Mouse (Mus musculus): ENCODE data around the gene Rbm39. TPM values are rescaled to one million over a fixed set of nuclear protein-coding genes. Genes with fewer than 3 reads are reported as not detected.

Rbm39 gene
- total RNA-seq, 2 experiments from 2014 or later: 286 to 394 TPM

GRCm38 (mm10) chr2:156110627-156111357 is 69.2 kb downstream of the Rbm39 start:
- peak; percentile 18 for DNase-seq

Other genes with a start within 250 kb of the Rbm39 start
- gene Uqcc1, start 249.9 kb downstream of the Rbm39 start, total RNA-seq (2021): 100 to 1,000 TPM; 126 to 179 TPM
- not detected for gene Gm15557, start 239.5 kb downstream of the Rbm39 start, total RNA-seq (2021)
- 1 to 10 TPM; 1.6 to 3.5 TPM for gene Gdf5, start 234.9 kb downstream of the Rbm39 start, total RNA-seq (2021)
- gene Cep250, start 223.8 kb downstream of the Rbm39 start, total RNA-seq (2021): 10 to 100 TPM; 12.9 to 17.0 TPM
- gene 6430550D23Rik, start 172.3 kb downstream of the Rbm39 start, total RNA-seq (2021): 1 to 10 TPM; 2.8 to 4.3 TPM
- 100 to 1,000 TPM; 164 to 172 TPM for gene Ergic3, start 172.2 kb downstream of the Rbm39 start, total RNA-seq (2021)
- not detected for gene Fer1l4, start 127.3 kb downstream of the Rbm39 start, total RNA-seq (2021)
- gene Spag4, start 115.1 kb downstream of the Rbm39 start, total RNA-seq (2021): 1 to 10 TPM; 4.1 to 4.7 TPM
- 10 to 100 TPM; 44.4 to 47.5 TPM for gene Cpne1, start 68.3 kb downstream of the Rbm39 start, total RNA-seq (2021)
- gene Rbm12, start 68.3 kb downstream of the Rbm39 start, total RNA-seq (2021): 10 to 100 TPM; 23.3 to 25.0 TPM
- 10 to 100 TPM; 21.3 to 24.5 TPM for gene Gm28036, start 53.1 kb downstream of the Rbm39 start, total RNA-seq (2021)
- 100 to 1,000 TPM; 406 to 407 TPM for gene Romo1, start 36.2 kb downstream of the Rbm39 start, total RNA-seq (2021)
- gene Nfs1, start 36.1 kb downstream of the Rbm39 start, total RNA-seq (2021): 10 to 100 TPM; 72.0 to 78.8 TPM
- 10 to 100 TPM; 35.9 to 38.0 TPM for gene Phf20, start 16.2 kb upstream of the Rbm39 start, total RNA-seq (2021)
- 1 to 10 TPM; 1.5 to 2.0 TPM for gene Cnbd2, start 132.1 kb upstream of the Rbm39 start, total RNA-seq (2021)
- gene Scand1, start 132.5 kb upstream of the Rbm39 start, total RNA-seq (2021): 10 to 100 TPM; 96.3 to 98.8 TPM
- 10 to 100 TPM; 41.5 to 56.4 TPM for gene Epb41l1, start 240.7 kb upstream of the Rbm39 start, total RNA-seq (2021)

Measured in adrenal gland, postnatal 10 days (tissue).